Mouse (Mus musculus): Measurements from ENCODE around the gene Gapdh. TPM values are rescaled to one million over a fixed set of nuclear protein-coding genes. Genes with fewer than 3 reads are reported as not detected.
"Not testable (repeated sequence)": the region's sequence is repeated elsewhere in the genome, so short reads cannot be mapped to it uniquely, and the experiment has no call there.

Gene Gapdh
- total RNA-seq, 2 experiments from 2014 or later: 11,297 to 11,631 TPM

- no peak for DNase-seq
Measured at GRCm38 (mm10) chr6:125168086-125168485, 1.8 kb upstream of the Gapdh start.

- DNase-seq: peak; percentile 87
Measured at GRCm38 (mm10) chr6:125166861-125167650, 789 bp upstream of the Gapdh start.

- DNase-seq: peak; percentile 98
Measured at GRCm38 (mm10) chr6:125165328-125165891, 857 bp downstream of the Gapdh start.

GRCm38 (mm10) chr6:125164672-125165327, 1.5 kb downstream of the Gapdh start:
- DNase-seq: peak; percentile 64

GRCm38 (mm10) chr6:125163801-125164657, 2.2 kb downstream of the Gapdh start:
- DNase-seq: peak; percentile 82

GRCm38 (mm10) chr6:125162615-125163305, 3.5 kb downstream of the Gapdh start:
- not testable (repeated sequence) for DNase-seq

- DNase-seq: not testable (repeated sequence)
Measured at GRCm38 (mm10) chr6:125161971-125162370, 4.3 kb downstream of the Gapdh start.

GRCm38 (mm10) chr6:125160854-125161760, 5.2 kb downstream of the Gapdh start:
- peak; percentile 80 for DNase-seq

- DNase-seq: no peak
Measured at GRCm38 (mm10) chr6:125160558-125160853, 5.8 kb downstream of the Gapdh start.

GRCm38 (mm10) chr6:125159773-125160557, 6.3 kb downstream of the Gapdh start:
- no peak for DNase-seq

GRCm38 (mm10) chr6:125158944-125159492, 7.2 kb downstream of the Gapdh start:
- no peak for DNase-seq

GRCm38 (mm10) chr6:125156903-125157614, 9.2 kb downstream of the Gapdh start:
- DNase-seq: no peak

- no peak for DNase-seq
Measured at GRCm38 (mm10) chr6:125156491-125156890, 9.8 kb downstream of the Gapdh start.

- DNase-seq: no peak
Measured at GRCm38 (mm10) chr6:125155262-125155661, 11.0 kb downstream of the Gapdh start.

- no peak for DNase-seq
Measured at GRCm38 (mm10) chr6:125154550-125154949, 11.7 kb downstream of the Gapdh start.

- no peak for DNase-seq
Measured at GRCm38 (mm10) chr6:125153682-125154081, 12.6 kb downstream of the Gapdh start.

GRCm38 (mm10) chr6:125153018-125153389, 13.3 kb downstream of the Gapdh start:
- no peak for DNase-seq

GRCm38 (mm10) chr6:125152212-125153017, 13.9 kb downstream of the Gapdh start:
- DNase-seq: peak; percentile 76

All from gastrocnemius, postnatal 25 days (tissue).